ENCODE assay signal across 23 mouse cellular contexts in genomic region chr5:74190911-74191310, GRCm38 (mm10). TPM values are rescaled to one million over a fixed set of nuclear protein-coding genes. Genes with fewer than 3 reads are reported as not detected.
DNase-seq lines count a peak whose midpoint lies in the region; ATAC-seq and TF ChIP-seq lines count a peak whose summit lies in the region.
"Had no signal": no experiment of that assay in that cellular context is flagged by ENCODE, and none has a peak within 500 bp of the region (broad histone marks: within the 10 kb centered on the region; RNA-seq: fewer than 3 reads in every experiment).

No protein-coding gene starts in this region.

- 78% methylated on average over 5 of the region's 5 CpGs for WGBS in heart, embryonic 10.5 days
- whole genome bisulfite sequencing in heart, adult 2 months, result 85% methylated on average over 5 of the region's 5 CpGs
- 69% methylated on average over 5 of the region's 5 CpGs for WGBS in lung, embryonic 14.5 days
- WGBS in lung, postnatal 0 days, result 60% methylated on average over 5 of the region's 5 CpGs
- 65% methylated on average over 5 of the region's 5 CpGs for WGBS in embryonic facial prominence, embryonic 14.5 days

- H3K4me2 ChIP-seq in lung, embryonic 14.5 days, result no peak overlapping the region
- no peak overlapping the region for H3K4me2 ChIP-seq in lung, postnatal 0 days (replicated peaks; ENCODE audit: low read depth, low read length)
- no peak overlapping the region for H3K4me2 ChIP-seq in embryonic facial prominence, embryonic 14.5 days (ENCODE audit: low read depth, low read length)
- H3K4me2 ChIP-seq: hindbrain, embryonic 12.5 days had no signal

- TF ChIP-seq CTCF in heart, adult 2 months (IDR thresholded peaks at IDR 0.05), result no peak
- TF ChIP-seq CTCF in lung, embryonic 14.5 days (IDR thresholded peaks at IDR 0.05; ENCODE audit: low read depth), result no peak
- TF ChIP-seq CTCF in lung, postnatal 0 days (IDR thresholded peaks at IDR 0.05), result no peak

- intact Hi-C loops in heart, adult 2 months (cut with DNase I), result no loop called here

- H3K4me1 ChIP-seq in heart, embryonic 10.5 days, result peaks cover 56% of the 10 kb centered on the region
- peaks cover 12% of the 10 kb centered on the region for H3K4me1 ChIP-seq in heart, adult 2 months (ENCODE audit: control insufficient read depth, insufficient read depth, low read length)
- H3K4me1 ChIP-seq in lung, embryonic 14.5 days (ENCODE audit: insufficient read depth), result peaks cover 33% of the 10 kb centered on the region
- peaks cover 12% of the 10 kb centered on the region; the same call in 1 of the 2 replicates for H3K4me1 ChIP-seq in lung, postnatal 0 days (ENCODE audit: insufficient read depth, low read depth, low read length)
- H3K4me1 ChIP-seq in embryonic facial prominence, embryonic 14.5 days (ENCODE audit: control insufficient read depth, insufficient read depth, low read length), result peaks cover 36% of the 10 kb centered on the region

- H3K36me3 ChIP-seq in heart, embryonic 10.5 days, result no peaks in the 10 kb centered on the region
- no peaks in the 10 kb centered on the region for H3K36me3 ChIP-seq in heart, adult 2 months (ENCODE audit: control insufficient read depth, insufficient read depth, low read length)
- H3K36me3 ChIP-seq in lung, embryonic 14.5 days (ENCODE audit: insufficient read depth), result no peaks in the 10 kb centered on the region
- H3K36me3 ChIP-seq in lung, postnatal 0 days (ENCODE audit: insufficient read depth, low read length), result no peaks in the 10 kb centered on the region
- no peaks in the 10 kb centered on the region for H3K36me3 ChIP-seq in embryonic facial prominence, embryonic 14.5 days (ENCODE audit: control insufficient read depth, insufficient read depth, low read length)
- H3K36me3 ChIP-seq: embryonic facial prominence, embryonic 15.5 days; forebrain, embryonic 10.5 days; heart, embryonic 13.5 days; hindbrain, embryonic 12.5 days had no signal

- no peak for TF ChIP-seq POLR2A in heart, adult 2 months (IDR thresholded peaks at IDR 0.05; ENCODE audit: insufficient read depth, low read depth, low read length)

- no peak for ATAC-seq in lung, embryonic 14.5 days (ENCODE audit: insufficient read depth)
- no peak for ATAC-seq in lung, postnatal 0 days
- ATAC-seq in embryonic facial prominence, embryonic 14.5 days (ENCODE audit: low read depth), result no peak
- ATAC-seq: forebrain, embryonic 14.5 days; hindbrain, embryonic 16.5 days; inflammation-experienced regulatory T-cells, adult 6 months; intestine, postnatal 0 days had no signal

- no peak overlapping the region for H3K4me3 ChIP-seq in heart, embryonic 10.5 days
- H3K4me3 ChIP-seq in heart, adult 2 months, result no peak overlapping the region
- H3K4me3 ChIP-seq in lung, embryonic 14.5 days (ENCODE audit: low read depth, low read length), result no peak overlapping the region
- no peak overlapping the region for H3K4me3 ChIP-seq in lung, postnatal 0 days (ENCODE audit: low read depth, low read length)
- no peak overlapping the region for H3K4me3 ChIP-seq in embryonic facial prominence, embryonic 14.5 days (ENCODE audit: low read depth, low read length)
- H3K4me3 ChIP-seq: embryonic facial prominence, embryonic 15.5 days; erythroblast, embryonic 14.5 days; forebrain, embryonic 10.5 days; heart, embryonic 13.5 days; hindbrain, embryonic 12.5 days had no signal

- H3K79me2 ChIP-seq in heart, adult 2 months (replicated peaks; ENCODE audit: control insufficient read depth, insufficient read depth, low read length), result no peaks in the 10 kb centered on the region

- no peak for TF ChIP-seq EP300 in heart, adult 2 months (IDR thresholded peaks at IDR 0.05; ENCODE audit: insufficient read depth, low read depth, low read length)
- TF ChIP-seq EP300 in lung, postnatal 0 days (IDR thresholded peaks at IDR 0.05), result no peak

- no peak for DNase-seq in heart, embryonic 10.5 days (ENCODE audit: low spot score)
- DNase-seq in heart, adult 2 months, result no peak
- DNase-seq in lung, embryonic 14.5 days, result no peak
- no peak for DNase-seq in lung, postnatal 0 days (ENCODE audit: low spot score)
- peak; percentile 79 for DNase-seq in NIH3T3 (ENCODE audit: low read depth)
- peak; percentile 26 for DNase-seq in embryonic facial prominence, embryonic 14.5 days (ENCODE audit: low spot score)
- no peak for DNase-seq in retina, postnatal 1 day
- DNase-seq in right cerebral cortex, adult 18-20 months, result no peak
- DNase-seq: cerebellum, adult 11-12 months; cerebellum, adult 9-10 months; cerebellum, postnatal 25 days; gastrocnemius, postnatal 10 days; heart, postnatal 14 days had no signal

- peak overlapping the region; percentile 52; the same call in 1 of the 2 replicates for H3K27ac ChIP-seq in heart, embryonic 10.5 days
- H3K27ac ChIP-seq in heart, adult 2 months, result no peak overlapping the region
- H3K27ac ChIP-seq in lung, embryonic 14.5 days (ENCODE audit: low read depth), result 0 out of 2 replicates have a peak overlapping the region, but pooled peaks have one; percentile 11
- no peak overlapping the region for H3K27ac ChIP-seq in lung, postnatal 0 days (ENCODE audit: low read length)
- H3K27ac ChIP-seq in embryonic facial prominence, embryonic 14.5 days (replicated peaks; ENCODE audit: low read depth, low read length), result no peak overlapping the region
- H3K27ac ChIP-seq: hindbrain, embryonic 12.5 days had no signal

- H3K9me3 ChIP-seq in heart, embryonic 10.5 days, result no peaks in the 10 kb centered on the region
- H3K9me3 ChIP-seq in lung, embryonic 14.5 days (ENCODE audit: low read depth, low read length), result no peaks in the 10 kb centered on the region
- H3K9me3 ChIP-seq in lung, postnatal 0 days (ENCODE audit: low read length), result no peaks in the 10 kb centered on the region
- no peaks in the 10 kb centered on the region for H3K9me3 ChIP-seq in embryonic facial prominence, embryonic 14.5 days (ENCODE audit: control insufficient read depth, low read length)
- H3K9me3 ChIP-seq: embryonic facial prominence, embryonic 15.5 days; forebrain, embryonic 10.5 days; heart, embryonic 13.5 days; hindbrain, embryonic 12.5 days had no signal

- H3K9ac ChIP-seq in heart, adult 2 months (ENCODE audit: low read depth, low read length), result no peak overlapping the region
- no peak overlapping the region for H3K9ac ChIP-seq in lung, embryonic 14.5 days
- no peak overlapping the region for H3K9ac ChIP-seq in lung, postnatal 0 days (replicated peaks; ENCODE audit: low read depth)
- no peak overlapping the region for H3K9ac ChIP-seq in embryonic facial prominence, embryonic 14.5 days (ENCODE audit: low read depth, low read length)
- H3K9ac ChIP-seq: embryonic facial prominence, embryonic 15.5 days; hindbrain, embryonic 12.5 days had no signal

- H3K27me3 ChIP-seq in heart, embryonic 10.5 days (ENCODE audit: insufficient read depth, poor library complexity, severe bottlenecking), result 0 out of 2 replicates have a peak, but pooled peaks cover 5% of the 10 kb centered on the region
- H3K27me3 ChIP-seq in heart, adult 2 months (ENCODE audit: control insufficient read depth, insufficient read depth, low read length), result no peaks in the 10 kb centered on the region
- no peaks in the 10 kb centered on the region for H3K27me3 ChIP-seq in lung, embryonic 14.5 days (ENCODE audit: insufficient read depth, low read length)
- H3K27me3 ChIP-seq in lung, postnatal 0 days (replicated peaks; ENCODE audit: insufficient read depth, low read length), result no peaks in the 10 kb centered on the region
- H3K27me3 ChIP-seq in embryonic facial prominence, embryonic 14.5 days (replicated peaks; ENCODE audit: control insufficient read depth, insufficient read depth, low read length), result no peaks in the 10 kb centered on the region
- H3K27me3 ChIP-seq: CH12.LX; embryonic facial prominence, embryonic 15.5 days had no signal

RNA-seq across cellular contexts. Expression of gene Rasl11b, which starts 4.2 kb away (rescaled TPM):
- 58.3 and 65.9 TPM in 2 replicates for polyA plus RNA-seq in heart, embryonic 10.5 days (2016; fragmentation: Nextera tagmentation; extraction: Ambion mirVana)
- total RNA-seq in heart, adult 2 months (2021), result 10 to 100 TPM; 27.8 to 28.9 TPM
- polyA plus RNA-seq in heart, adult 2 months (2012; rRNA removed), result 31.3 and 44.4 TPM in 2 replicates
- polyA plus RNA-seq in lung, embryonic 14.5 days (2014; fragmentation: Nextera tagmentation; extraction: Ambion mirVana), result 90.2 and 93.2 TPM in 2 replicates
- 80.4 and 86.7 TPM in 2 replicates for polyA plus RNA-seq in lung, postnatal 0 days (2015; fragmentation: Nextera tagmentation; extraction: Ambion mirVana)
- 62.9 and 75.4 TPM in 2 replicates for polyA plus RNA-seq in embryonic facial prominence, embryonic 14.5 days (2014; fragmentation: Nextera tagmentation; extraction: Ambion mirVana)
- polyA plus RNA-seq: erythroblast, embryonic 14.5 days had no signal

Comparison
In these comparisons a context has a peak if more than half of its experiments do, and no peak if none do; other contexts are left out.
1. H3K27ac ChIP-seq: peak in heart, embryonic 10.5 days (single experiment) and lung, embryonic 14.5 days (single experiment); none in heart, adult 2 months (single experiment), lung, postnatal 0 days (single experiment) and embryonic facial prominence, embryonic 14.5 days (single experiment).
2. DNase-seq: peak in NIH3T3 (single experiment) and embryonic facial prominence, embryonic 14.5 days (single experiment); none in heart, embryonic 10.5 days (single experiment), heart, adult 2 months (0 of 2), lung, embryonic 14.5 days (single experiment), lung, postnatal 0 days (single experiment), retina, postnatal 1 day (single experiment) and right cerebral cortex, adult 18-20 months (single experiment).